Comparison of ENCODE assay signal across 8 mouse cellular contexts in the genomic region with DNA sequence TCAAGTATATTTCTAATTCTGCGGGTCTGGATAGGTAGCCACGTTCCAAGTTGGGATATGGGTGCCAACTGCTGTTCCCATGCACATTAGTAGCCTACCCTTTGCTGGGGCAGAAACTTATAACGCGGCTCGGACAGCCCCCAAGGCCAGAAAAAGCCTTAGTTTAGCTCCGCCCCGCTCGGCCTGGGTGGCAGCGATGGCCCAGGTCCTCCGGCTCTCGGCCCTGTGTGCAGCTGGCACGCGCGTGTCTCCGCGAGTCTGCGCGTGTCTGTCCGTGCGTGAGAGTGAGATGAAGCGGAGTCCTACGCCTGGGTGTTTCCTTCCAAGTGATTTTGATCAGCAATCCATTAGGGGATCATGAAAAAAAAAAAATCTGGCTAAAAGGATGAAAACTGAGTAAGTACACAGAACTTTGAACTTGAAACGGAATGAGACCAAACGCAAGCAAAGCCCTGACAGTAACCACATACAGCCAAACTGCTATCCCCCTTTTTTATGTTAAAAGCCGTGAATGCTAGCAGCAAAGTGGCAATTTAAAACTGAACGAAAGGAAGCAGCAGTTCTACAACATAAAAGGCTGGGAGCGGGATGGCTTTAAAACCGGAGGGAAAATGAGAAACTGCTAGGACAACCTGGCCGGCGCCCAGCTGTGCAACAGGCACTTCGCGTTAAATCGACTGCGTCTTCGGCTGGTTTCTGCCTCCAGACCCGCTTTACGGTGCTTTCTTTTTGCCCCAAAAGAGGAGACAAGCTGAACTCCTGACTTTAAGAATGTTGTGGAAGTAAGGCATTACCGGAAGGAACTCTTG. TPM values are rescaled to one million over a fixed set of nuclear protein-coding genes. Genes with fewer than 3 reads are reported as not detected.
DNase-seq lines count a peak whose midpoint lies in the region; ATAC-seq and TF ChIP-seq lines count a peak whose summit lies in the region.

A gene (plus strand): TSS at position 185 of the 809 bp plus-strand sequence.

- no peak for TF ChIP-seq CTCF in cortical plate, adult 2 months (IDR thresholded peaks at IDR 0.05; ENCODE audit: extremely low read depth, insufficient read depth, low read length)
- no peak for TF ChIP-seq CTCF in intestine, postnatal 0 days (IDR thresholded peaks at IDR 0.05; ENCODE audit: low read depth)
- TF ChIP-seq CTCF in lung, embryonic 14.5 days (IDR thresholded peaks at IDR 0.05; ENCODE audit: low read depth): no peak

- no peaks in the 10 kb centered on the region for H3K36me3 ChIP-seq in intestine, postnatal 0 days (ENCODE audit: control insufficient read depth, insufficient read depth)
- H3K36me3 ChIP-seq in lung, embryonic 14.5 days (ENCODE audit: insufficient read depth): no peaks in the 10 kb centered on the region

- H3K9ac ChIP-seq in intestine, postnatal 0 days (ENCODE audit: low read depth, low read length): peak within 1 kb of the TSS; percentile 41
- peak within 1 kb of the TSS; percentile 67 for H3K9ac ChIP-seq in lung, embryonic 14.5 days

- DNase-seq in left cerebral cortex, postnatal 4 days: peak; percentile 28
- DNase-seq in left cerebral cortex, adult 8-10 months (ENCODE audit: low spot score in 2 of 2): no peak
- peak; percentile 99 for DNase-seq in heart, adult 11 months
- DNase-seq in lung, embryonic 14.5 days: peak; percentile 84
- DNase-seq in thymus, postnatal 36 days: no peak

- TF ChIP-seq POLR2A in cortical plate, adult 2 months (IDR thresholded peaks at IDR 0.05; ENCODE audit: extremely low read depth, insufficient read depth, low read length): no peak

- ATAC-seq in intestine, postnatal 0 days: peak; percentile 60; the same call in 1 of the 2 replicates
- peak; percentile 68 for ATAC-seq in lung, embryonic 14.5 days (ENCODE audit: insufficient read depth)
- ATAC-seq in neutrophil, adult 5-6 weeks (ENCODE audit: extremely low read depth, insufficient number of reproducible peaks, low FRiP score, poor library complexity, severe bottlenecking): peak; percentile 45

- no peak within 1 kb of the TSS for H3K27ac ChIP-seq in cortical plate, adult 2 months (ENCODE audit: insufficient read depth, low read length)
- peak within 1 kb of the TSS; percentile 16 for H3K27ac ChIP-seq in intestine, postnatal 0 days (ENCODE audit: low read depth, low read length)
- H3K27ac ChIP-seq in lung, embryonic 14.5 days (ENCODE audit: low read depth): peak within 1 kb of the TSS; percentile 89

- intact Hi-C loops in left cerebral cortex, postnatal 4 days (cut with DNase I): loop anchor here (5.0 kb wide), 1 partner anchor 81 kb away; no protein-coding TSS in a partner anchor

- no peaks in the 10 kb centered on the region for H3K4me1 ChIP-seq in cortical plate, adult 2 months (ENCODE audit: control insufficient read depth, insufficient read depth, low read length)
- no peaks in the 10 kb centered on the region for H3K4me1 ChIP-seq in intestine, postnatal 0 days (replicated peaks; ENCODE audit: control insufficient read depth, insufficient read depth, low read length)
- H3K4me1 ChIP-seq in lung, embryonic 14.5 days (ENCODE audit: insufficient read depth): no peaks in the 10 kb centered on the region

- no peaks in the 10 kb centered on the region for H3K9me3 ChIP-seq in intestine, postnatal 0 days (ENCODE audit: control insufficient read depth)
- no peaks in the 10 kb centered on the region for H3K9me3 ChIP-seq in lung, embryonic 14.5 days (ENCODE audit: low read depth, low read length)

- H3K27me3 ChIP-seq in intestine, postnatal 0 days (replicated peaks; ENCODE audit: control insufficient read depth, insufficient read depth, low read length): no peaks in the 10 kb centered on the region
- no peaks in the 10 kb centered on the region for H3K27me3 ChIP-seq in lung, embryonic 14.5 days (ENCODE audit: insufficient read depth, low read length)

- H3K4me2 ChIP-seq in intestine, postnatal 0 days (replicated peaks; ENCODE audit: low read depth): peak within 1 kb of the TSS; percentile 90
- peak within 1 kb of the TSS; percentile 85 for H3K4me2 ChIP-seq in lung, embryonic 14.5 days

- H3K4me3 ChIP-seq in cortical plate, adult 2 months (ENCODE audit: insufficient read depth, low read length): peak within 1 kb of the TSS; percentile 40
- H3K4me3 ChIP-seq in intestine, postnatal 0 days (ENCODE audit: low read depth, low read length): peak within 1 kb of the TSS; percentile 37
- H3K4me3 ChIP-seq in lung, embryonic 14.5 days (ENCODE audit: low read depth, low read length): peak within 1 kb of the TSS; percentile 54

- WGBS in intestine, postnatal 0 days: under 1% methylated on average over 38 of the region's 38 CpGs
- under 1% methylated on average over 38 of the region's 38 CpGs for WGBS in lung, embryonic 14.5 days

RNA-seq across cellular contexts. Expression of the gene that starts here (rescaled TPM):
- 1 to 10 TPM; 2.8 to 5.9 TPM for total RNA-seq in left cerebral cortex, postnatal 4 days (2021)
- 1 to 10 TPM; 3.9 to 5.7 (median 4.8) TPM for total RNA-seq in left cerebral cortex, adult 8-10 months (2022)
- 2.0 and 2.2 TPM in 2 replicates for polyA plus RNA-seq in cortical plate, adult 2 months (2012; rRNA removed)
- 11.0 and 11.2 TPM in 2 replicates for polyA plus RNA-seq in intestine, postnatal 0 days (2015; fragmentation: Nextera tagmentation; extraction: Ambion mirVana)
- polyA plus RNA-seq in lung, embryonic 14.5 days (2014; fragmentation: Nextera tagmentation; extraction: Ambion mirVana): 36.9 and 42.0 TPM in 2 replicates
- total RNA-seq in neutrophil, adult 5-6 weeks (2017): 1.0 and 1.7 TPM in 2 replicates

Comparison
In these comparisons a context has a peak if more than half of its experiments do, and no peak if none do; other contexts are left out.
1. DNase-seq: peak in left cerebral cortex, postnatal 4 days (single experiment), heart, adult 11 months (single experiment) and lung, embryonic 14.5 days (single experiment); none in left cerebral cortex, adult 8-10 months (0 of 2) and thymus, postnatal 36 days (0 of 2).
2. Peak in every context shown above with its lines, with median percentiles within 50 percentile points of each other: H3K4me3 ChIP-seq and ATAC-seq.